Mouse (Mus musculus) liver, adult 2 months (tissue): ENCODE results near the gene Ms4a18. TPM values are rescaled to one million over a fixed set of nuclear protein-coding genes. Genes with fewer than 3 reads are reported as not detected.
"Not testable (repeated sequence)": the region's sequence is repeated elsewhere in the genome, so short reads cannot be mapped to it uniquely, and the experiment has no call there.

ENCODE experiments used
- DNase-seq: peaks from one replicate; pipeline ENCODE4 v3.0.0-alpha.2; 2011; ENCODE audit warnings: low read depth, low spot score; ENCODE audit errors: extremely low read depth
- H3K27ac ChIP-seq: fragments of 200-500 bp; replicated peaks from 2 replicates; pipeline ENCODE4 v1.5.1; 2012; ENCODE audit warnings: low read depth, mild to moderate bottlenecking, control low read depth, inconsistent platforms, low read length; ENCODE audit not compliant: insufficient read depth
- H3K27me3 ChIP-seq: fragments of 200-500 bp; 2 replicates; pipeline ENCODE4 v1.6.1; 2012; ENCODE audit warnings: mild to moderate bottlenecking, moderate library complexity, low read length, inconsistent platforms; ENCODE audit not compliant: control insufficient read depth, insufficient read depth
- H3K36me3 ChIP-seq: fragments of 200-500 bp; 2 replicates; pipeline ENCODE4 v1.6.1; 2012; ENCODE audit warnings: low read length, inconsistent platforms; ENCODE audit not compliant: control insufficient read depth, insufficient read depth
- H3K4me1 ChIP-seq: fragments of 200-500 bp; 2 replicates; pipeline ENCODE4 v1.6.1; 2011; ENCODE audit warnings: low read length; ENCODE audit not compliant: control insufficient read depth, insufficient read depth
- H3K4me3 ChIP-seq: fragments of 200-500 bp; 2 replicates; pipeline ENCODE4 v1.5.1; 2011; ENCODE audit warnings: low read depth, mild to moderate bottlenecking, control low read depth, low read length, moderate library complexity; ENCODE audit not compliant: insufficient read depth
- H3K79me2 ChIP-seq: fragments of 200-500 bp; 2 replicates; pipeline ENCODE4 v1.6.1; 2012; ENCODE audit warnings: inconsistent platforms, mild to moderate bottlenecking, low read length, moderate library complexity; ENCODE audit not compliant: control insufficient read depth, insufficient read depth
- H3K9ac ChIP-seq: fragments of 200-500 bp; 2 replicates; pipeline ENCODE4 v1.6.1; 2012; ENCODE audit warnings: low read depth, mild to moderate bottlenecking, control low read depth, inconsistent platforms, low read length
- CTCF ChIP-seq: fragments of 200-500 bp; IDR thresholded peaks from 2 replicates; pipeline ENCODE4 v1.5.1; 2011; ENCODE audit warnings: low read depth, low read length, control low read depth
- POLR2A ChIP-seq: fragments of 200-500 bp; IDR thresholded peaks from 2 replicates; pipeline ENCODE4 v1.6.1; 2011; ENCODE audit warnings: low read length, control low read depth; ENCODE audit not compliant: insufficient read depth; ENCODE audit errors: extremely low read depth
- WGBS: fragments of 180-500 bp; shearing (Covaris S2); methylation state at CpG from one replicate; pipeline ENCODE4 v1.1.7; 2018; 5-methylcytosine and 5-hydroxymethylcytosine counted together
- polyA plus RNA-seq: library from polyadenylated mRNA; depleted of rRNA; stranded (reverse); fragments of >200 nt; gene quantifications from 2 replicates; pipeline ENCODE4 v1.2.3, GENCODE M21; 2012; rRNA removed
- total RNA-seq: library from RNA; depleted of rRNA; stranded (reverse); fragments of >200 nt; gene quantifications from 2 replicates; pipeline ENCODE4 v1.2.3, GENCODE M21; 2014; rRNA removed

Ms4a18 gene
- total RNA-seq = not detected in 2 replicates
- polyA plus RNA-seq = not detected in 2 replicates

DNA sequence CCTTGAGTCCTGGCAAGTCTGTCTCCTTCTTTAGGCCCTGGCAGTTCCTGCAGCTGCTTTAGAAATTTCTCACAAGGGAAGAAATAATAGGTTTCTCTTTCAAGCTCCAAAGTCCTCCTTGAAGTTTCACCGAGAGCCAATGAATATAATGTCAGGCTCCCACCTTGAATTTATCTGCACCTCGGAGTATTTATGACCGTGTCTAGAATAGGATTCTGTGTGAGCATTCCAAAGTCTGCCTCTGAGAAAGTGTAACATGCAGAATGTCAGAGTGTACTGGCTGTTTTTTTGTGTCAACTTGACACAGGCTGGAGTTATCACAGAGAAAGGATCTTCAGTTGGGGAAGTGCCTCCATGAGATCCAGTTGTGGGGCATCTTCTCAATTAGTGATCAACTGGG is at the start of gene Ms4a18:
Ms4a18 (minus strand) TSS at position 141 of the 400 bp plus-strand sequence.
- H3K27ac ChIP-seq = no peak within 1 kb of the TSS
- H3K79me2 ChIP-seq = no peaks in the 10 kb centered on the region
- WGBS = 85% methylated on average over 3 of the region's 3 CpGs
- no peaks in the 10 kb centered on the region for H3K27me3 ChIP-seq
- peaks cover 4% of the 10 kb centered on the region for H3K4me1 ChIP-seq
- no peak within 1 kb of the TSS for H3K9ac ChIP-seq
- H3K36me3 ChIP-seq = no peaks in the 10 kb centered on the region
- no peak for DNase-seq
- H3K4me3 ChIP-seq = no peak within 1 kb of the TSS
- TF ChIP-seq POLR2A (no peak), CTCF (no peak)

DNA sequence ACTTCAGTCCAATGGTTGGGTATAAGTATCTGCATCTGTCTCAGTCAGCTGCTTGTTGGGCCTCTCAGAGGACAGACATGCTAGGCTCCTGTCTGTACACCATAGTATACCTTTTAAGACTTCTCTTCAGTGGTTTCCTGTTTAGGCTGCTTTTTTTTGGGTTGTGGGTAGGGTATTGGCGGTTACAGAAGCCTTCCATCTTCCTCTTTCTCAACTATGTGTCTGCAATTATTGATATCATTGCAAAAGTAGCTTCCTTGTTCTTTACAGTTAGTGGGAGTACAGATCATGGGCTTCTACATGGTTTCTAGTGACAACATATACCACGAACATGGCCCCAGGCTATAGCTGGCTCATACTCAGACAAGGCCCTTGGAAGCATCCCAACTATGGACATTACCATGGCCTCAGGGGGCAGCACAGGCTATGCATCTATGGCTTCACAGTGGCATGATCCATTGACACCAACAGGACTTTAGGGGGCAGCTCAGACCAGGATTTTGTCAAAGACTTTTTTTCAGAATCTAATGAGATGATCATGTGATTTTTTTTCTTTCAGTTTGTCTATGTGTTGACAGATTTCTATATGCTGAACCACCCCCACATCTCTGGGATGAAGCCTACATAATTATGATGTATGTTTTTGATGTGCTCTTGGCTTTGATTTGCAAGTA is 47.5 kb upstream of the Ms4a18 start:
- no peaks in the 10 kb centered on the region for H3K79me2 ChIP-seq
- TF ChIP-seq CTCF (no peak), POLR2A (no peak)
- WGBS = 78% methylated on average over 2 of the region's 2 CpGs
- no peaks in the 10 kb centered on the region for H3K4me1 ChIP-seq
- H3K9ac ChIP-seq = no peak overlapping the region
- no peaks in the 10 kb centered on the region for H3K27me3 ChIP-seq
- H3K4me3 ChIP-seq = no peak overlapping the region
- DNase-seq = no peak
- H3K27ac ChIP-seq = peak overlapping the region; percentile 23; the same call in 1 of the 2 replicates
- no peaks in the 10 kb centered on the region for H3K36me3 ChIP-seq

DNA sequence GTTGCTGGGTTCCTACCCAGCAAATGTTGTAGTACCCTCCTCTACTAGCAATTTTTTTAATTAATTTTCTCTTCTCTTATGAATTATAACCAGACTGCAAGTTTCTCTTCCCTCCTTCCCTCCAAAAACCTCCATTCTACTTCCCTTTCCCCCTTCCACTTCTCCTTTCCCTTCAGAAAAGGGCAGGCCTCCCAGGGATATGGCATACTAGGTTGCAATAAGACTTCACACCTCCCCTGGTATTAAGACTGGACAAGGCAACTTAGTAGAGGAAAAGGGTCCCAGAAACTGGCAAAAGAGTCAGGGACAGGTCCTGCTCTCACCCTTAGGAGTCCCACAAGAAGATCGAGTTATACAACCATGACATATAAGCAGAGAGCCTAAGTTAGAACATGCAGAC is 43.1 kb upstream of the Ms4a18 start:
- no peaks in the 10 kb centered on the region for H3K27me3 ChIP-seq
- WGBS = 87% methylated on average over 1 of the region's 1 CpGs
- no peak for DNase-seq
- H3K36me3 ChIP-seq = no peaks in the 10 kb centered on the region
- no peak overlapping the region for H3K27ac ChIP-seq
- no peak for TF ChIP-seq CTCF
- no peak for TF ChIP-seq POLR2A
- H3K4me3 ChIP-seq = no peak overlapping the region
- H3K79me2 ChIP-seq = no peaks in the 10 kb centered on the region
- H3K9ac ChIP-seq = no peak overlapping the region
- no peaks in the 10 kb centered on the region for H3K4me1 ChIP-seq

DNA sequence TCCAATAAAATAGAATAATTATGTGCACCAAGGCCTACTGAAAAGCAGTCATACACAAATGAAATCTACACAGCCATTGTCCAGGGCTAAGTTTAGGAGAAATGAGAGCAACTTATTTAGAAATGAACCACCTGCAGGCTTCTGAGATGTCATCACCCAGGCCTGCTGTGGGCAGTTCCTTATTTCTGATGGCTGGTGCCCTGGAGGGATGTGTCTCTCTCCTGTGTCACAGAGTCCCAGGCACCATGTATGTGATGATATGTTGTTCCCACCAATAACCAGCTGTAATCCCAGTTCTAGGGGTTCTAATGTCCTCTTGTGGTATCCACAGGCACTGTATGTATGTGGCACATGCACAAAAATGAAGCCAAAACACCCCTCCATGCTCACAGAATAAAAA is 42.1 kb upstream of the Ms4a18 start:
- H3K36me3 ChIP-seq = no peaks in the 10 kb centered on the region
- H3K4me3 ChIP-seq = no peak overlapping the region
- TF ChIP-seq CTCF = no peak
- TF ChIP-seq POLR2A = no peak
- H3K27me3 ChIP-seq = no peaks in the 10 kb centered on the region
- H3K4me1 ChIP-seq = no peaks in the 10 kb centered on the region
- H3K27ac ChIP-seq = no peak overlapping the region
- no peak overlapping the region for H3K9ac ChIP-seq
- H3K79me2 ChIP-seq = no peaks in the 10 kb centered on the region
- no peak for DNase-seq

DNA sequence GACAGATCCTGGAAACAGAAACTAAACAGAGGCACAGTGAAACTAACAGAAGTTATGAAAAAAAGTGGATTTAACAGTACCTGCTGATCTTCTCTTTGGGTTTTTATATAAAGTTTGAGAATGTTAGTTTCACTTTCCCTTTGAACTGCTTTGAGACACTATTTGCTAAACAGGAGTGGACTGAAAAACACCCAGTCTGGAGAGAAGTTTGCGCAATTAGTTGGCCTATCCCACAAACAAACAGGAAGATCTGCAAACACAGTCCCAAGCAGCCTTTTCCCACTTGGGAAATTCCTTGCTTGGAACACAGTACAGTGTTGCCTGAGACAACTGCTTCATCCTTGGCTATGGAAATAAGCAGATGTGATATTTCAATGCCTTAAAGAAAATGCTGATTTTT is 37.9 kb upstream of the Ms4a18 start:
- peak overlapping the region; percentile 43; the same call in 1 of the 2 replicates for H3K4me3 ChIP-seq
- H3K79me2 ChIP-seq, H3K9ac ChIP-seq, H3K36me3 ChIP-seq, H3K27me3 ChIP-seq: not testable (repeated sequence)
- peaks cover 20% of the 10 kb centered on the region for H3K4me1 ChIP-seq
- peak overlapping the region; percentile 16; the same call in 1 of the 2 replicates for H3K27ac ChIP-seq
- 2% methylated on average over 1 of the region's 1 CpGs for WGBS
- DNase-seq = peak; percentile 98

DNA sequence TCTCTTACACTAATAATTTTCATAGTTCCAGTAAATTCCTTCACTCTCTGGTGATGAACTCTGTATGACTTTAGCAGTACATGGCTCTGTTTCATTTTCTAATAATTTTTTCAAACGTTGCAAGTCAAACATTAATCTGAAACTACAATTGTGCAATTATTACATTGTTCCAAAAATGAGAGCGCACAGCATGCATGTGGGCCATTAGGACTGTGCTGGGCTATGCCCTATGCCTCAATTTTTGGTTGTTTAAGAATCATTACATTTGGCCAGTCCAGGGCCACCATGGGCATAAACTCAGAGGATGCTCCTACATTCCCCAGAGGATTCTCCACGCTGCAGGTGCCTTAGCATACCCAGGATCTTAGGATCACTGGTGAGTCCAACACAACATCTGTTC is 35.4 kb upstream of the Ms4a18 start:
- 17% methylated on average over 3 of the region's 3 CpGs for WGBS
- Histone ChIP-seq H3K4me3 (no peak overlapping the region), H3K36me3 (no peaks in the 10 kb centered on the region), H3K9ac (peak overlapping the region; percentile 52), H3K27me3 (no peaks in the 10 kb centered on the region), H3K4me1 (peaks cover 26% of the 10 kb centered on the region), H3K79me2 (no peaks in the 10 kb centered on the region), H3K27ac (peak overlapping the region; percentile 99)
- TF ChIP-seq POLR2A (no peak), CTCF (no peak)
- peak; percentile 90 for DNase-seq
